Mouse (Mus musculus): ENCODE measurements around the gene Rps6kc1. TPM values are rescaled to one million over a fixed set of nuclear protein-coding genes. Genes with fewer than 3 reads are reported as not detected.

Gene Rps6kc1
- total RNA-seq, 2 experiments from 2014 or later: 106 to 110 TPM

DNA sequence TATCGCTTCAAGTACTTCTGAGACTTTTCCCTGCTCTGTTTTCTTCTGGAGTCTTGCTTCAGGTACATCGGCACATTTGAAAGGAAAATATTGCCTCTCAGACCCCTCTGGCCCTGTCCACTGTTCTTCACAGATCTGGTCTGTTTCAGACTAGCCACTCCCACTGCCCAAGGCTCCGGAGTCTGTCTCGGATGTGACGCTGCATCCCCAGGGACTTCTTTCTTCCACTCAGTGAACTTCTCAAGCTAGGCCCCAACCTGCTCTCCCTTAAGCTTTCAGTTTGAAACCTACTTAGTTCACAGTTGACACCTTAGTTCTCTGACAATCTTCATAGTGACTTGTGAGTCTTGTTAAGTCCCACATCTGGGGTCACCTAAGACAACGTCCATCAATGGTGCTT lies 133.9 kb downstream of the Rps6kc1 start:
- intact Hi-C loops (cut with DNase I): no loop called here
- no peak for DNase-seq (ENCODE audit: low spot score in 2 of 2)

DNA sequence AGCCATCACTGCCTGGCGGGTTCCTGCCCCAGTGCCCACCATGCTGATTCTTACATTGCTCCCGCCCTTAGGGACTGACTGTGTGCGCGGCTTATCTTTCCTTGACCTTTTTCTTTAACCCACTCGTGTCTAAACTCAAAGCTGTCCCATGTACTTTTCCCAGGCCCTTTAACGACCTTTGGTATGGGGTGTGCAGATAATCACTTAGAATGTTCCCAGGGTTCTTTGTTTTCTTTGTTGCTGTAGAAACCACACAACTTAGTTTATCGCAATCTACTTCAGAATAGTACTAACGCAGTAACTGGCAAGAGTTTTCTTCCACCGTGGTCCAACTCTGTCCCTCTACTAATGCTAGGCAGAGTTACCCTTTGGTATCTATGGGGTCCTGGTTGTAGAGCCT lies 135.3 kb downstream of the Rps6kc1 start:
- intact Hi-C loops (cut with DNase I): no loop called here
- no peak for DNase-seq (ENCODE audit: low spot score in 2 of 2)

DNA sequence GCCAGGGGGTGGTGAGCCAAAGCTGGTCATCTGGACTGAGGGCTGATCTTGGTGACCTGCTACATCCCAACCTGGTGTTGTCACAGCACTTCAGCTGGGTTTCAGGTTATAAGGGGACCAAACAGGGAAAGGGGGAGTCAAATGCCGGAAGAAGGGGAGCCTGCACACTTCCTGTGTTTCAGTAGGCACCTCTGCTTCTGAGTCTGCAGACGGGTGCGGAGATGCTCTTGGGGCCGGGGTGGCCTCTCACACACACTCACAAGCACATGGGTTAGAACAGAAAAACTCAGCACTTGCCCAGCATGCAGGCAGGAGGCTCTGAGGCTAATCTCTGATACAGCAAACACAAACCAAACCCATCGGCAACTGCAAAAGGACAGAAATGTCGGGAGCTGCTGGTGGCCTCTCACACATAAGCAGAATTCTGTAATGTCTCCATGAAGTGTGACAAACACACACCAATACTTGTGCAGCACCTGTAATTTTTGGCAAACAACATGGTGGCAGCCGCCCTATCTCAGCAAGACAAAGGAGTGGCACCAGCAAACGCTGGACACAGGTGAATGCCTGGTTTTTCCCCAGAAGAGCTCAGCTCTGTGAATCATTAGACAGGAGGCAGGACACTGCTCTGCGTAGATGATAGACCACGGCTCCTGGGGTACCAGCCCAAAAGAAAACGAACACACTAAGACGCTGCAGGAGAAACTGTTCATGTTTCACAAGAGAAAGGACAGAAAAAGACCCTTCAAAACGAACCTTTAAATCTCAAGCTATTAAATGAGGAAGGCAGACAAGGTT lies 139.3 kb downstream of the Rps6kc1 start:
- intact Hi-C loops (cut with DNase I): no loop called here
- no peak for DNase-seq (ENCODE audit: low spot score in 2 of 2)

DNA sequence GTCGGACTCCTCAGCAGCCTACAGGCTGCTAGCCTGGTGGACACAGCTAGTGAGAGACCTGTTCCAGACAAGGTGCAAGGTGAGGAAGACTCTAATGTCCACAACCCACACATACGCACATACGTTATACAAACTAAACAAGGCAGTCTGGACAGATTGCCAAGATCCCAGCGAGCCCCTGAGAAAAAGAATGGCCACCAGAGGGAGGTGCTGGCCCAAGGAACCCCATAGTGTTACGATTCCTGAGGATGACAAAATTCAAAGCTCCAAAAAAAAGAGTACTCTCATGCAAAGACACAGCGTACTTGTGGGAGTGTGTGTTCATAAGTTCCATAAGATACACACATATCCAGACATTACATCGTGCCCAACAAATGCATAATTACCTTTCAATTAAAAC lies 141.8 kb downstream of the Rps6kc1 start:
- DNase-seq (ENCODE audit: low spot score in 2 of 2): no peak
- intact Hi-C loops (cut with DNase I): loop anchor here (10.0 kb wide), 1 partner anchor 725 kb away; no protein-coding TSS in a partner anchor

DNA sequence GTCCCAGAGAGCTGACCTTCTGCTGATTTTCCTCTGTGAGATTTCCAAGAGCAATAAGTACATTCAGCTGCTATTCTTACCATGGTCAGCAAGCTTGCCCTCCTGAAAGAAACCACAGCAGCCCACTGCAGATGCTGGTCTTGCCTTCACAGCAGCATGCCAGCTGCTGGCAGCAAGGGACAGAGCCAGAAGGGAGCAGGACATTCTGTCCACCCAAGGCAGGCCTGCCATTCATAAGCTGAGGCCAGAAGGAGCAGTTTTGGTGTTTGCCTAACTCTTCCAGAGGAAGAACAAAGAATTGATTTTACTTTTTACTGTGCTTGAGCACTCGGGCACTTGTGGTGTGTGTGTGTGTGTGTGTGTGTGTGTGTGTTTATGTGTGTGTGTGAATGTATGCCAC lies 143.3 kb downstream of the Rps6kc1 start:
- DNase-seq (ENCODE audit: low spot score in 2 of 2): peak in 1 of 2 experiments; percentile 26
- intact Hi-C loops (cut with DNase I): loop anchor here (10.0 kb wide), 1 partner anchor 724 kb away; no protein-coding TSS in a partner anchor

DNA sequence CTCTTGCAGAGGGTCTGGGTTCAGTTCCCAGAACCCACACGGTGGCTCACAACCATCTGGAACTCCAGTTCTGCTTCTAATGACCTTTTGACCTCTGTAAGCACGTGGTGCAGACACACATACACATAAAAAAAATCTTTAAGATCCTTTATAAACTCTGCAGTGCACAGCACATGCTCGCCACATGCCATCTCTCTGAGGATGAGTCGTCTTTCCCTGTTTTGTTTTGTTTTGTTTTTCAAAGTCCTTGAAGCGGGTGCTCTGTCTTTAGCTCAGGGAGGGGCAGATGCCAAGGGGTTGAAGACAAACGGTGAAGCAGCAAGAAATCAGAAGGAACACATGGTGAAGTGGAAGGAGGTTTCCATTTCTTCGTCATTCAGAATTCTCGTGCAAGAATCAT lies 143.9 kb downstream of the Rps6kc1 start:
- intact Hi-C loops (cut with DNase I): loop anchor here (10.0 kb wide), 1 partner anchor 723 kb away; no protein-coding TSS in a partner anchor
- DNase-seq (ENCODE audit: low spot score in 2 of 2): no peak

DNA sequence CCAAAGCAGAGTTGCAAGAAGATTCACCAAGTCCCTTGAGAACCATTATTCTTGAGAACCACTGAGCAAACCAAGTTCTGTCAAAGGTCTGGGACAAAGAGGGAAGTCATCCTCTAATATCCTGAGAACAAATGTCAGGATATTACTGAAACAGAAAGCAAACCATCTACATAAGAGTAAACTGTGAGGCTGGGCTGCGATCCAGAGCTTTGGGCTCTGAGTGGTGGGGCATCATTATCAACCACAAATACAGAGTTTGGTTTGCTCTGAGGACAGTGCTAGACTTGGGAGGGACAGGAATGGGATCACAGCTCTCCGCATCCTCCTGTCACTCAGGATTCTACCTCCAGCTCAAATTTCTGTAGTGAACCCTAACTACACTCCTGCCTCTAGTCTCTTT lies 144.8 kb downstream of the Rps6kc1 start:
- intact Hi-C loops (cut with DNase I): loop anchor here (10.0 kb wide), 1 partner anchor 722 kb away; no protein-coding TSS in a partner anchor
- DNase-seq (ENCODE audit: low spot score in 2 of 2): no peak

DNA sequence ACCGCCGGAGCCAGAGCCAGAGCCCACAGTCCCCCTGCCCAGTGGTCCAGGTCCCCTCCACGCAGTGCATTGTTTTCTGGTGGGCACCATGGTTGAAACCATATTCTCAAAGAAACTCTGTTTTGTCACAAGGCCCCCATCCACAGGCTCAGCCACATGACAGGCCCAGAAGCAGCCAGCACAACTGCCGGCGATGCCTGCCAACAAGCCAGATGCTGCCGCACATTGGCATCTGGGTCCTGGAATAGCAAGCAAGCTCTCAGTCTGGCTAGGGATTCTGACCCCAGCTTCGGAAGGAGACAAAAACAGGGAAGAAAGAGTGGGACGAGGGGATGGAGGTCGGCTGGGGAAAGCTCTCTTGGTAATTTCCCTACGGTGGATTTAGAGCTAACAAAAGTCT lies 147.8 kb downstream of the Rps6kc1 start:
- peak; percentile 49 to 55 for DNase-seq (ENCODE audit: low spot score in 2 of 2)

DNA sequence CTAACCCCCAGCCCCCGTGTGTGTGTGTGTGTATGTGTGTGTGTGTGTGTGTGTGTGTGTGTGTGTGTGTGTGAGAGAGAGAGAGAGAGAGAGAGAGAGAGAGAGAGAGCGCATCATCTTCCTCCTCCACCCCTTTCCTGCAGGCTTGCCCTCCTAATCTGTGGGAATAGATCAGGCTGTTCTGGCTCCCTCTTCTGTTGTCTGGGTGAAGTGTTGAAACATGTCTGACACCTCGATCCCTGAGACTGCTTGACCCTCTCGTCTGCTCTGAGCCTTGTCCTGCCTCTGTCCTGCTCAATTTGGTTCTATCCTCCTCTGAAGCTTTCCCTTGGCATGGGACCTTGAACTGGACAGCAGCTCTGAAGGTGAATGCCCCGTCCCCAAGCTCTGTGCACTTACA lies 149.8 kb downstream of the Rps6kc1 start:
- intact Hi-C loops (cut with DNase I): loop anchor here (10.0 kb wide), 1 partner anchor 717 kb away; no protein-coding TSS in a partner anchor
- no peak for DNase-seq (ENCODE audit: low spot score in 2 of 2)

More for the DNA sequence above, 147.8 kb downstream of the Rps6kc1 start:
- intact Hi-C loops (cut with DNase I): loop anchor here (10.0 kb wide), 1 partner anchor 719 kb away; no protein-coding TSS in a partner anchor

DNA sequence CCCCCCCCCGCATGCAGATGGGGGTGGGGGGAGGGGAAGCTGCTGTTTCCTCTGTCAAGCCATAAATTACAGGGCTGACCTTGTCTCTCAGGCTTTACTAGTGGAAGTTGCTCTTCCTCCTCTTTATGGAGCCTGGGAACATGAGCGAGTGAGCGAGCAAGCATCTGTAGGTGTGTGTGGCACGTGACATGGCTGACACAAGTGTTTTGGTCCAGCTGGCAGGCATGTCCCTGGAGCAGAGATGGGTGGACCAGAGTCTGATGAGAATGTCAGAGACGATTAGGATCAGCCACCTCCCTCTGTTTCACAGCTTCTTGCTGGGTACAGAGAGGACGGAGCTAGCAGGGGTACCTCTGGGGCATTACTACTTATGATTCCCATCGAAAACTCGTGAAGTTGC lies 153.7 kb downstream of the Rps6kc1 start:
- DNase-seq (ENCODE audit: low spot score in 2 of 2): no peak
- intact Hi-C loops (cut with DNase I): no loop called here

DNA sequence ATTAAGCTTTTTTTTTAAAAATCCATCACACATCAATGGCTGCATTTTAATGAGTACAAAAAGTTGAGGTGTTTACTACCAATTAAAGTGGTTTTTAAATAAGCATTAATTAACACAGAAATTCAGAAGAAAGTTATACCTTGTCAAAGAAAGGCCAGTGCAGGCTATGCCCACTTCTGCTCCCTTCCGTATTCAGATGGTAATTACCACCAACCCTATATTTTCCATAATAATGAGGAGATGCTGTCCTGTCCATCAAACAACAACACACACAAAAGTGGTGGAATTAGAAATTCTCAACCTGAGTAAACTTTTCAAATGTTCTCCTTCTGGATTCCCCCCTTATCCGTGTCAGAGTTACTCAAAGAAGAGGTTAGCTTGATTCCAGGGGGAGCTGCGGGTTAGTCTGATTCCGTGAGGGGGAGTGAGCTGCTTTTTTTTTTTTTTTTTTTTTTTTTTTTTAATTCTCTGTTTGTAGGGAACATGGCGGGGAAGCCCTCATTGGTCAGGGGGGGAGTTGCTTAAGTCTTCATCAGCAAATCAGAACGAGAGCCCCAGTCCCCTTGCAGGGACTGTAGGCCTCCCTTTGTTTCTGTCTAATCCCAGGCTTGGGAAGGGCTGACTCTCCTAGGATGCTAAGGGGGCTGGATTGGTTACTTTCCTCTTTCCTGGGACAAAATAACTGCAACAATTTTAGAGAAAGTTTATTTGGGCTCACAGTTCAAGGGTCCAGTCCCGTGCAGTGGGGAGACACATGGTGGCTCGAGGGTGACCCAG lies 159.6 kb downstream of the Rps6kc1 start:
- intact Hi-C loops (cut with DNase I): no loop called here
- no peak for DNase-seq (ENCODE audit: low spot score in 2 of 2)

DNA sequence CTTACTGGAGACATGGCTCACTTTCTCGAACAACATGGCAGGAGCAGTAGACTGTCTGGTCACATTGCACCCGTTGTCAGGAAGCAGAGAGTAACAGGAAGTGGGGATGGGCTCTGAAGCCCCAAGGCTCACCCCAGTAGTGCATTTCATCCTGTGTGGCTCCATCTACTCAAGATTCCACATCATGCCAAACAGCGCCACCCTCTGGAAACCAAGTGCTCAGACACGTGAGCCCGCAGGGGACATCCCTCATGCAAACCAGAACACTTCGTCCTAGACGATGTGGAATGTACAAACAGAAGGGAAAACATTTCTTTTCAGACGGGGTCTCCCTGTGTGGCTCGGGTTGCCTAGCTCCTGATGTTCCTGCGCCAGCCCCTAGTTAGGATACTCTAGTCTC lies 162.6 kb downstream of the Rps6kc1 start:
- no peak for DNase-seq (ENCODE audit: low spot score in 2 of 2)
- intact Hi-C loops (cut with DNase I): loop anchor here (2.0 kb wide), 1 partner anchor 190 kb away; no protein-coding TSS in a partner anchor

DNA sequence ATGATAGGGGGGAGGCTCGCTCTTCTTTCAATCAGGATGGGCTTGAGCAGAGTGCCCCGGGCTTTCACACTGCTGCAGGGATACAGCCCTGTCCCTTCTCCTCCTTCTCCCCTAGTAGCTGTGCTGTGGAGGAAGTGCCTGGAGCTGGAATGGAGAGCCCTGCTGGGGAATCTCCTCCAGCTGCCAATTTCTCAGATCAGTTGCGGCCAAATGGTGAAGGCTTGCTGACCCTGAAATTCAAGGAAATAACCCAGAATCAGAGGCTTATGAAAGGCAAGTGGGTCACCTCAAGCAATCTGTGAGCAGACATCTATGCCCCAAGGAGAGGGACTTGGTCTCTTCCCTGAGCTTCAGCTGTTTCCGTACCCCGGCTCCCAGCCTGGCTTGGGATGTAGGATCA lies 170.1 kb downstream of the Rps6kc1 start:
- no peak for DNase-seq (ENCODE audit: low spot score in 2 of 2)
- intact Hi-C loops (cut with DNase I): no loop called here

DNA sequence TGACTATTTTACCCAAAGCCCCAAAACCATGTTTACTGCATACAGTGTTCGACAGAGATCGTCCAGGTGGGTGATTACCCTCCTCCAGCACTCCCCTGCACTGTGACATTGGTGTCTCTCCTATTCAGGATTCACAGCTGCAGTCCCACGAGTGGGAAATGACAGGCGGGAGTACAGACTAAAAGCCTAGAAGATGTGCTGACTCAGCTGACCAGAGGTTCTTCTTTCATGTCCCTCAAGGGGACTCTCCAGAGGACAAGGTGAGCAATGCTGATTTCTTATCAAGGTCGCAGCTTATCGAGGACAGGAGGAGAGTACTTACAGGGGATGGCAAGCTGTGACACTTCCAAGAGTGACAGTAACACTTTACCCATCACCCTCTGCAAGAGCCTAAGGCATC lies 178.8 kb downstream of the Rps6kc1 start:
- DNase-seq (ENCODE audit: low spot score in 2 of 2): no peak
- intact Hi-C loops (cut with DNase I): no loop called here

DNA sequence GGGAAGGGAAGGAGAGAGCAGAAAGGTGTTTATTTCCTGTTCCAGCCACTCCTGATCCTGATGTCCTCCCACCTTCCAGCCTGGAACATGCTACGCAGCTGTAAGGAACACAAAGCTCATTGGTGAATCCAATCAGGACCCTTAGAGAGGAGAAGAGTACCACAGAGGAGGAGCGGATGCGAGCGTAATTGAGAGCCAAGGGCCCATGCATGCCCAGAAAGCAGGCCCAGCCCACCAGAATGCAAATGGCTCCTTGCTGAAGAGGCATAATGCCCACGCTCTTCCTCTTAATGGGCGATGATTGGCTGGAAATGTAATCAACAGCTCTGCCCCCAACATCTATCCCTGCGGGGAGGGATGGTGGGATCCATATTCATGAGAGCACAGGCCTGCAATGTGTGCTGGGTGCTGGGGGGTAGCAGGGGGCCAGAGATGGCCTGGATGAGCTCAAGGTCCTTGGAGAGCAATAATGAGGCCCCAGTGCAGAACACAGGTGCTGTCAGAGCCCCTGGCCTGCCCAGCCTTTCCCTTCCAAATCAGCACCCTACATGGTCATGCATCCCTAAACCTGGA lies 182.0 kb downstream of the Rps6kc1 start:
- DNase-seq (ENCODE audit: low spot score in 2 of 2): peak in 1 of 2 experiments; percentile 37

DNA sequence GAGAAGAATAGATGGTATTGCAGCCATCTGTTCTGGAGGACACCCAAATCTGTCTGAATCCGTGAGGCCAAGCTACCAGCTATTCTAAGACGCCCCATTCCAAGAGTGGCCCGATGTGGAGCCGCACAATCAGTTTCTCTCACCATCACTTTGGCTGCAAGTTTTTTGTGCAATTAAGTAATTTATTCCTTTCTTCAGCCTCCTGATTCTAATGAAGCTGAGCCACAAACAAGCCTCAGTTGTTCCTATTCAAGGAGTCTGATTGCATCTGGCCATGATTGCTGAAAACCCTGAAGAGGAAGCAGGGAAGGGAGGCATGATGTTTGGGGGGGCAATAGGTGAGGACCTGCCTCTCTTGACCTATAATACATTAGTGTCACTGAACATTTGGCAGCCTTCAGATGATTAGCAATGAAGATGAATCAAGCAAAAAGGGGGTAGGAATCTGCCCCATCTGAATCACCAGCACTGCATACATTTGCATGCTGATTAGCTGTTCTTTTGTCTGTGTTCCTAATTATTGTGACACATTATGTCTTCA lies 183.4 kb downstream of the Rps6kc1 start:
- intact Hi-C loops (cut with DNase I): no loop called here
- peak; percentile 17 to 53 for DNase-seq (ENCODE audit: low spot score in 2 of 2)

More for the DNA sequence above, 182.0 kb downstream of the Rps6kc1 start:
- intact Hi-C loops (cut with DNase I): no loop called here

DNA sequence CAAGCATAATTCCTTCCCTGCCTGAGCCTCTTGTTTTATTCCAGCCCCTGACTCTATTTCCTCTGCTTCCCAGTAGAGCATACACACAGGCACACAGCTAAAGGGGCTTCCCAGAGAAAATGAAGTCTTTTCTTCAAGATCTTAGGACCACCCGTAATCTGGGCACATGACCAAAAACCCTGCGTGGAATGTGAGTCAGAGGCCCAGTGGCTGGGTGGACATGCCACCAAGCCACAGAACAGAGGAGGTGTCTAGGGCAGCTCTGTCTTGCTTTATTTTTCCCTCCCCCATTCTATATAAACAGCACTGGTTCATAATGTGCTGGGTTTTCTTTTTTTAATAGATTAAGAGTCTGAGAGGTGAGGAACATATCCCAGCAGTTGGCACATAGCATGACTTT lies 184.2 kb downstream of the Rps6kc1 start:
- intact Hi-C loops (cut with DNase I): no loop called here
- DNase-seq (ENCODE audit: low spot score in 2 of 2): no peak

DNA sequence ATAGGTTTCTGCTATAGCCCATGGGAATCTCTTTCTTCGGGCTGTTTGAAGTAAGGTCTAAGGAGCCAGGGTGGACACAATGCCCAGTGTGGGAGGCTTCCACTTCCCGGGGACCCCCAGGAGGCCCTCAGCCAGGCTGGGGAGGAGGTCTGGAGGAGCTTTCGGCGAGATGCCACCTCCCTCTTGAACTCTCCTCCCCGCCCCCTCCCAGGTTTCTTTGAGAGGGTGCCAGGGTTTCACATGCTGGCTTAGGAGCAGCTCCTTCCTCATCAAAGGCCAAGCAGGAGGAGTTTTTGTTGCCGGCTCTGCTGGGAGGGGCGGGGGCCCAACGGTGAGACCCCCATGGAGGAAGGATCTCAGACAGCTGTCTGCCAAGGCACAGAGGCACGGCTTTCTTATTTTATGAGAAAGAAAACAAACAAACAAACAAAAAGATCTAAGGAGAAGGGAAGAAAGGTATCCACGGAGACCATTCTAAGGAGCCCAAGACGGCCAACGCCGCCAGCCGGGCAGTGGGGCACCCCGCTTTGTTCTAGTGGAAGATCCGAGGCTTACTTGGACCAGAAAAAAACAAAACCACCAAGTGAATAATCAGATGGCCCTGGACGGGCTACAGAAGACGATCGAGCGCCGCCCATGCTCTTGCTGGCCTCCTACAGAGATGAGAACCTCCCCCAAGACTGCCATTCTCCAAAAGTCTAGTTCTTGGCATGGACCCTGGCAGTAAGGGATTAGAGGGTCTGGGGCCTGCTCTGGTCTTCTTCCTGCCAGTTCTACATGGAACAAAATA lies 186.8 kb downstream of the Rps6kc1 start:
- peak; percentile 12 to 42 for DNase-seq (ENCODE audit: low spot score in 2 of 2)
- intact Hi-C loops (cut with DNase I): no loop called here

DNA sequence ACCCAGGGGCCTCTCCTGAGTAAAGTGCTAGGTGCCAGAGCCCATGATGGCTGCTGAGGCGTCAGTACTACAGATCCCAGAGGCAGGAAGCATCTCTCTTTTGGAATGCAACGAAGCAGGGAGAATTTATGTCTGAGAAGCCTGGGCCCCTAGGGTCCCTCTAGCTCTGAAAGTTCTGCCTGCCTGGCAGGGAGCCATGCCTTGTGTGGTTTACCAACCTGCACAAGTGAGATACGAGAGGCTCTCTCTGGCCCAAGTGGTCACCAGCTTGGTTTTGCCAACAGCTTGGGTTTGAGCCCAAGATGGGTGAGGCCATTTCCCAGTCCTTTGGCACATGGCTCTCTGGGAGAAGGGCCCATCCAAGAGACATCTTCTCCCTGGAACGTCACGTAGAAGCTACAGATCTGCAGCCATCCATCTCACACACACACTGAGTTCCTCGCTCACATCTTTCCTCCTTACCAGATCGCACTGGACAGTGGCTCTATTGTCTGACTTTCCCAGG lies 187.6 kb downstream of the Rps6kc1 start:
- no peak for DNase-seq (ENCODE audit: low spot score in 2 of 2)
- intact Hi-C loops (cut with DNase I): no loop called here

Data from left cerebral cortex, postnatal 25 days (tissue).